Mouse (Mus musculus) hindbrain, embryonic 16.5 days (tissue): Measurements from ENCODE around the gene Kif2a. TPM values are rescaled to one million over a fixed set of nuclear protein-coding genes. Genes with fewer than 3 reads are reported as not detected.

Experiments
- ATAC-seq: fragments of 200-750 bp; cut with Nextera tagmentation; 2 replicates; pipeline ENCODE4 v1.8.0; 2017; ENCODE audit warnings: moderate TSS enrichment, moderate library complexity
- H3K27ac ChIP-seq: fragments of 300-500 bp; sonication (generic); 2 replicates; pipeline ENCODE4 v1.5.1; 2014; ENCODE audit warnings: low read depth, mild to moderate bottlenecking, control low read depth, low read length, moderate library complexity
- H3K27me3 ChIP-seq: fragments of 300-500 bp; sonication (generic); replicated peaks from 2 replicates; pipeline ENCODE4 v1.6.1; 2014; ENCODE audit warnings: low read length; ENCODE audit not compliant: control insufficient read depth, insufficient read depth
- H3K36me3 ChIP-seq: fragments of 300-500 bp; sonication (generic); 2 replicates; pipeline ENCODE4 v1.6.1; 2014; ENCODE audit warnings: mild to moderate bottlenecking, low read length, moderate library complexity, mixed read lengths; ENCODE audit not compliant: control insufficient read depth, insufficient read depth
- H3K4me1 ChIP-seq: fragments of 300-500 bp; sonication (generic); 2 replicates; pipeline ENCODE4 v1.6.1; 2014; ENCODE audit warnings: low read depth, low read length; ENCODE audit not compliant: control insufficient read depth, insufficient read depth
- H3K4me2 ChIP-seq: fragments of 300-500 bp; sonication (generic); 2 replicates; pipeline ENCODE4 v1.6.1; 2014; ENCODE audit warnings: mild to moderate bottlenecking, low read length, control low read depth, moderate library complexity
- H3K4me3 ChIP-seq: fragments of 300-500 bp; sonication (generic); 2 replicates; pipeline ENCODE4 v1.5.1; 2014; ENCODE audit warnings: mild to moderate bottlenecking, low read length, control low read depth, moderate library complexity
- H3K9ac ChIP-seq: fragments of 300-500 bp; sonication (generic); 2 replicates; pipeline ENCODE4 v1.6.1; 2014; ENCODE audit warnings: low read depth, mild to moderate bottlenecking, control low read depth, low read length, moderate library complexity
- H3K9me3 ChIP-seq: fragments of 300-500 bp; sonication (generic); 2 replicates; pipeline ENCODE4 v1.6.1; 2014; ENCODE audit warnings: mild to moderate bottlenecking, low read length, moderate library complexity; ENCODE audit not compliant: control insufficient read depth
- WGBS: fragments of 180-500 bp; shearing (Covaris S2); extraction: QIAGEN DNeasy Blood & Tissue Kit; methylation state at CpG from one replicate; pipeline ENCODE4 v1.1.7; 2014; 5-methylcytosine and 5-hydroxymethylcytosine counted together
- polyA plus RNA-seq: library from polyadenylated mRNA; unstranded; fragments of >200 nt; fragmentation: Nextera tagmentation; extraction: Ambion mirVana; gene quantifications from 2 replicates; pipeline ENCODE4 v1.2.1, GENCODE M21; 2015

The Kif2a gene
- 37.2 and 45.7 TPM in 2 replicates for polyA plus RNA-seq

DNA sequence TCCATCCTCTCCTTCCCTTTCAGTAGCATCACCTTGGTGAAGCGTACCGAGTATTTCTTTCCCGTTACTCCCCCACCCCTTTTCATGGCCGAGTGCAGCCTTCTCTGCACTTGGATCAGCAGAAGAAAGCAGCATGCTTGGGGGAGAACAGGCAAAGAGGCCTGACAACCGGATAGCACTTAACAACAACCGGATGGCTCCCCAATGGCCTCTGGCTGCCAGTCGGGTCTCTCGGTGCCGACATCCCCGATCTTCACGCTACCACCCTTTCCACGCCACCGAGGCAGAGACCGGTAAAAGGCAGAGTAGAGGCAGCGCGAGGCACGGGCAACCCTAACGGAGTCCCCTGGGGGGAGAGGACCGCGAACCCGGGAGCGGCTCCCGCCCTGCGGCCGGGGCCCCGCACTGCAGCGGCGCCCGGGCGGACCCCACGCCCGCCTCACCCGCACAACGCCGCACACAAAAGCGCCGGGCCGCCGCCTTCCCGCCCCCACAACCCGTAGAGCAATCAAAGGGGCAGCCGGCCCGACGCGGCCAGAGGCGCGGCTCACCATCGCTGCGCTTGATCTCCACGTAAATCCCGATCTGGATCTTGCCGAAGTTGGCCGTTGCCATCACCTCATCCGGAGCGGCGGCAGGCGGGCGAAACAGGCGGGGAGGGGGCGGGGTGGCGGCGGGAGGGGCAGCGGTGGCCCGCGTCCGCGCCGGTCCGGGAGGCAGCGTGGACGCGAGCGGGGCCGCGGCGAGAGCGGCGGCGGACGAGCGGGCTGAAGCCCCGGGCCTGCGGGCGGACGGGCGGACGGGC is at the start of gene Kif2a:
Gene Kif2a (minus strand): TSS at position 666 of the 805 bp plus-strand sequence.
- Histone ChIP-seq H3K4me2 (peak within 1 kb of the TSS; percentile 78), H3K36me3 (no peaks in the 10 kb centered on the region), H3K4me1 (peaks cover 19% of the 10 kb centered on the region), H3K4me3 (peak within 1 kb of the TSS; percentile 95), H3K9me3 (no peaks in the 10 kb centered on the region), H3K27ac (peak within 1 kb of the TSS; percentile 98), H3K9ac (peak within 1 kb of the TSS; percentile 91), H3K27me3 (no peaks in the 10 kb centered on the region)
- ATAC-seq, result peak; percentile 61
- WGBS, result under 1% methylated on average over 53 of the region's 87 CpGs

DNA sequence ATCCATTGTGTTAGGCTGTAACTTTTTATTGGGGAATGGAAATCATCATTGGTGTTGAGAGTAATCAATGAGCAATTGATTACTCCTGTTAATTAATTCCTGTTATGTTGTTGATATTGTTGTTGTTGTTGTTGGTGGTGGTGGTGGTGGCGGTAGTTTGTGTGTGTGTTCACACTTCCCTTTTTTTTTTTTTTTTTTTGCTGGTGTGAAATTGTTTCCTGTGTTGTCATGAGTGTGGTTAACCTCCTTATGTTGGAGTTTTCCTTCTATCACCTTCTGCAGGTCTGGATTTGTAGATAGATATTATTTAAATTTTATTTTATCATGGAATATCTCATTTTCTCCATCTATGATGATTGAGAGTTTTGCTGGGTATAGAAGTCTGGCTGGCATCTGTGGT is 47.1 kb upstream of the Kif2a start:
- no peak for ATAC-seq

GRCm38 (mm10) chr13:107065098-107065855 is 43.4 kb upstream of the Kif2a start:
- H3K4me1 ChIP-seq, result no peaks in the 10 kb centered on the region
- no peak overlapping the region for H3K9ac ChIP-seq
- no peaks in the 10 kb centered on the region for H3K9me3 ChIP-seq
- H3K27ac ChIP-seq, result no peak overlapping the region
- no peaks in the 10 kb centered on the region for H3K27me3 ChIP-seq
- no peaks in the 10 kb centered on the region for H3K36me3 ChIP-seq
- no peak overlapping the region for H3K4me3 ChIP-seq
- WGBS, result 51% methylated on average over 10 of the region's 10 CpGs
- H3K4me2 ChIP-seq, result no peak overlapping the region
- no peak for ATAC-seq

More for the DNA sequence above, 47.1 kb upstream of the Kif2a start:
- Histone ChIP-seq H3K27ac (no peak overlapping the region), H3K9ac (no peak overlapping the region), H3K27me3 (no peaks in the 10 kb centered on the region), H3K4me3 (no peak overlapping the region), H3K9me3 (no peaks in the 10 kb centered on the region), H3K4me1 (peaks cover 10% of the 10 kb centered on the region), H3K4me2 (no peak overlapping the region), H3K36me3 (no peaks in the 10 kb centered on the region)
- WGBS, result 95% methylated on average over 1 of the region's 1 CpGs

DNA sequence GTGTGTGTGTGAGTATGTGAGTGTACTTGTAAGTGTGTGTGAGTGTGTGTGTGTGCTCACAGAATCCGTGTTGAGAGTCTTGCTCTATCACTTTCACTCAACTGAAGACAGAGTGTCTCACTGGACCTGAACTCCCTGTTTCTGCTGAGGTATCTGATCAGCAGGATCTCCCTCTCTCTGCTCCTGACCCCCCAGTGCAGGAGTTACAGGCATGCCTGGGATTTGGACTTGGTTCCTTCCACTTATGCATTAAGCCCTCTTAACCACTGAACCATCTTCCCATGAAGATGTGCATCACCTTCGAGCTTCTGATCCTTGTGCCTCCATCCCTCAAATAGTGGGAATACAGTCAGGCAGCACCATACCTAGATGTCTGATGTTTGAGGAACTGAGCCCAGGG is 42.3 kb upstream of the Kif2a start:
- H3K27ac ChIP-seq, result no peak overlapping the region
- no peaks in the 10 kb centered on the region for H3K4me1 ChIP-seq
- H3K4me2 ChIP-seq, result no peak overlapping the region
- H3K9ac ChIP-seq, result no peak overlapping the region
- H3K27me3 ChIP-seq, result no peaks in the 10 kb centered on the region
- no peak overlapping the region for H3K4me3 ChIP-seq
- no peak for ATAC-seq
- no peaks in the 10 kb centered on the region for H3K9me3 ChIP-seq
- WGBS, result 92% methylated on average over 2 of the region's 2 CpGs
- H3K36me3 ChIP-seq, result no peaks in the 10 kb centered on the region

DNA sequence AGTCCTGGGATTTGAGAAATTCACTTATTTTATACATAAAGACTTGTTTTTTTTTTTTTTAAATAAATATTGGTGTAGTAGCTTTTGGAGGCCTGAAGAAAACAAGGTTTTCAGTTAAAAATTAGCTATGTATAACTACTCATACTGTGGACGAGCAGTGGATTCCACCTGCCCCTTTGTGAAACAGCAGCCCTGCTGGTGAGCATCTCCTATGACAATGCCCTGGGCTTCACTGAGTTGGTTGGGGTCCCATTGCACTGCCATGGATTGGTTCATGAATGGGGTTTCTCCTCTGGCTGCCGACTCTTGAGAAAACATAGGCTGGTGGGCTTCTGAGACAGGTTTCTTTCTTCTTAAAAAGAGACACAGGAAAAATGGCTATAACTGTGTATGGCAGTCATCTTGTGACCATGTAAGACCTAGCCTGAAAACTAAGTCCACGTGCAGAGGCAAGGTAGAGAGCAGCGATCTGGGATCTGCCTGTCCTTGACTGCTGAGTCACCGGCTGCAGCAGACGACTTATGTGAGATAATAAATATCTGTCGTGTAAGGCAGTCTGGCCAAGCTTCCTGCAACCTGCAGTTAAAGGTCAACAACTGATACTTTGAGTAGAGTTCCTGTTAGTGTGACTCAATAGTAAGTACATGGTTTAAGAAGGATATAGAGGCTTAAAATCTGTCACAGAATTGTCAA is 41.3 kb upstream of the Kif2a start:
- 72% methylated on average over 7 of the region's 7 CpGs for WGBS
- H3K9me3 ChIP-seq, result no peaks in the 10 kb centered on the region
- ATAC-seq, result no peak

GRCm38 (mm10) chr13:107060098-107060497 is 38.2 kb upstream of the Kif2a start:
- no peak for ATAC-seq
- Histone ChIP-seq H3K9me3 (no peaks in the 10 kb centered on the region), H3K36me3 (no peaks in the 10 kb centered on the region), H3K27me3 (no peaks in the 10 kb centered on the region), H3K27ac (no peak overlapping the region), H3K9ac (no peak overlapping the region), H3K4me1 (no peaks in the 10 kb centered on the region), H3K4me2 (no peak overlapping the region), H3K4me3 (no peak overlapping the region)
- WGBS, result 77% methylated on average over 7 of the region's 7 CpGs

More for the DNA sequence above, 41.3 kb upstream of the Kif2a start:
- Histone ChIP-seq H3K27me3 (no peaks in the 10 kb centered on the region), H3K36me3 (no peaks in the 10 kb centered on the region), H3K4me2 (no peak overlapping the region), H3K4me1 (no peaks in the 10 kb centered on the region), H3K4me3 (no peak overlapping the region), H3K27ac (no peak overlapping the region), H3K9ac (no peak overlapping the region)

DNA sequence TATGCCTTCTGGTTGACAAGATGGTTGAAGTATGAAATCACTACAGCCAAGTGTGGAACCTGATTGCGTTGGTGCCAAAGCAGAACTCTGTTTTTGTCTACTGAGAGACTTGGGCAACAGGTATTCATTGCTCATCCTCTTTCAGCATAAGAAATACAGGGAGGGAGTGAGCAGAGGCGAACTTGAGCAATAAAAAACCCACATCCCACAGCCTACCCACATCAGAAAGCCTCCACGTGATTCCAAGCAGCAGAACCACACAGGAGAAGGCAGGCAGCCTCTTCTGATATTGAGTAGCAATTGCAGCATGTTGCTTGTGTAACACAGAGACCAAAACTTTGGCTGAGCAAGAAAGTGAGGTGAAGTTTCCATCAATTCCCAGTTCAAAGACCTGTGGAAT is 37.5 kb upstream of the Kif2a start:
- Histone ChIP-seq H3K27me3 (no peaks in the 10 kb centered on the region), H3K4me3 (no peak overlapping the region), H3K27ac (no peak overlapping the region), H3K9ac (no peak overlapping the region), H3K36me3 (no peaks in the 10 kb centered on the region), H3K4me2 (no peak overlapping the region), H3K9me3 (no peaks in the 10 kb centered on the region), H3K4me1 (no peaks in the 10 kb centered on the region)
- no peak for ATAC-seq
- 86% methylated on average over 3 of the region's 3 CpGs for WGBS

GRCm38 (mm10) chr13:107056318-107056717 is 34.4 kb upstream of the Kif2a start:
- H3K9ac ChIP-seq, result no peak overlapping the region
- no peak for ATAC-seq
- H3K9me3 ChIP-seq, result no peaks in the 10 kb centered on the region
- WGBS, result 45% methylated on average over 4 of the region's 4 CpGs
- no peak overlapping the region for H3K4me2 ChIP-seq
- no peaks in the 10 kb centered on the region for H3K27me3 ChIP-seq
- H3K36me3 ChIP-seq, result no peaks in the 10 kb centered on the region
- H3K4me1 ChIP-seq, result no peaks in the 10 kb centered on the region
- H3K4me3 ChIP-seq, result no peak overlapping the region
- no peak overlapping the region for H3K27ac ChIP-seq

DNA sequence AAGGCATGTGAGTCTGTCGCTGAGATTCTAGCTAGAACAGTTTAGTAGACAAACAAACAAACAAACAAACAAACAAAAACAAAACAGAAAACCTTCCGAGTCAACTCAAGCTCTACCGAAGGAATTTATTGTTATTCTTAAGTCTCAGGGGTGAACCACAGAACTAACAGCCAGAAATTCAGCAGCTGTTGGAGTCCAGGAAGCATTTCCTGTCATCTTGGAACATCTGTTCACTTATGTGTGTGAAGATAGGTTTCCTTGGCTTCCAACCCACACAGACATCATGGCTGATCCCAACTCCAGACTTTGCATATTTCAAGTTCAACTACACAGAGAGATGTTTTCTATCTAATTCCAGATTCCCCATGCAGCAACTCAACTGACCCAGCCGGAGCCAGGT is 32.6 kb upstream of the Kif2a start:
- ATAC-seq, result no peak
- Histone ChIP-seq H3K27ac (no peak overlapping the region), H3K9me3 (no peaks in the 10 kb centered on the region), H3K4me2 (no peak overlapping the region), H3K4me3 (no peak overlapping the region), H3K36me3 (no peaks in the 10 kb centered on the region), H3K9ac (no peak overlapping the region), H3K4me1 (no peaks in the 10 kb centered on the region), H3K27me3 (no peaks in the 10 kb centered on the region)
- WGBS, result 77% methylated on average over 4 of the region's 4 CpGs
